In genomic region chr2:62431245-62431795, GRCm38 (mm10) we compare ENCODE assay signal across 38 mouse cellular contexts. TPM values are rescaled to one million over a fixed set of nuclear protein-coding genes. Genes with fewer than 3 reads are reported as not detected.
"Had no signal": no experiment of that assay in that cellular context is flagged by ENCODE, and none has a peak within 500 bp of the region (broad histone marks: within the 10 kb centered on the region; RNA-seq: fewer than 3 reads in every experiment).

No protein-coding gene starts in this region.

- H3K27ac ChIP-seq: gastrocnemius, adult 2 months; heart, adult 2 months; heart, embryonic 10.5 days; hindbrain, embryonic 10.5 days; hindbrain, embryonic 12.5 days; hindbrain, embryonic 14.5 days; layer of hippocampus, adult 2 months; limb, embryonic 13.5 days; limb, embryonic 15.5 days; liver, embryonic 12.5 days; liver, embryonic 14.5 days had no signal

- ATAC-seq: hindbrain, embryonic 16.5 days; inflammation-experienced regulatory T-cells, adult 6 months; intestine, postnatal 0 days; liver, embryonic 12.5 days had no signal

- H3K27me3 ChIP-seq: heart, embryonic 12.5 days; hindbrain, embryonic 12.5 days; limb, embryonic 13.5 days; limb, embryonic 15.5 days; liver, embryonic 12.5 days had no signal

- H3K9ac ChIP-seq: heart, embryonic 12.5 days; hindbrain, embryonic 12.5 days; hindbrain, embryonic 14.5 days; limb, embryonic 13.5 days; limb, embryonic 15.5 days; liver, embryonic 12.5 days; liver, embryonic 14.5 days had no signal

- H3K9me3 ChIP-seq: heart, embryonic 10.5 days; heart, embryonic 12.5 days; hindbrain, embryonic 10.5 days; hindbrain, embryonic 12.5 days; limb, embryonic 13.5 days; limb, embryonic 15.5 days; liver, embryonic 12.5 days had no signal

- DNase-seq: gastrocnemius, adult 2 months; gastrocnemius, postnatal 10 days; gastrocnemius, postnatal 25 days; heart, adult 2 months; heart, postnatal 10 days; heart, postnatal 4 days; kidney, adult 18-20 months; kidney, adult 8-10 months; kidney, postnatal 10 days; kidney, postnatal 25 days; kidney, postnatal 4 days; layer of hippocampus, adult 9-11 months; layer of hippocampus, postnatal 36 days; left cerebral cortex, postnatal 4 days; lung, adult 18-20 months had no signal

- H3K36me3 ChIP-seq: heart, embryonic 10.5 days; heart, embryonic 12.5 days; hindbrain, embryonic 10.5 days; hindbrain, embryonic 12.5 days; limb, embryonic 13.5 days; limb, embryonic 15.5 days; liver, embryonic 12.5 days had no signal

- H3K4me2 ChIP-seq: heart, embryonic 12.5 days; hindbrain, embryonic 12.5 days; hindbrain, embryonic 14.5 days; limb, embryonic 13.5 days; limb, embryonic 15.5 days; liver, embryonic 12.5 days had no signal

- H3K4me3 ChIP-seq: gastrocnemius, adult 2 months; heart, adult 2 months; heart, embryonic 10.5 days; heart, embryonic 12.5 days; hindbrain, embryonic 10.5 days; hindbrain, embryonic 12.5 days; layer of hippocampus, adult 2 months; limb, embryonic 13.5 days; limb, embryonic 15.5 days; liver, embryonic 12.5 days had no signal

- H3K4me1 ChIP-seq: heart, embryonic 10.5 days; heart, embryonic 12.5 days; hindbrain, embryonic 10.5 days; hindbrain, embryonic 12.5 days; limb, embryonic 13.5 days; limb, embryonic 15.5 days; liver, embryonic 12.5 days had no signal

RNA-seq across cellular contexts. Expression of gene Gcg, which starts 52.1 kb away (rescaled TPM):
- total RNA-seq: gastrocnemius, adult 2 months; gastrocnemius, postnatal 25 days; granulocyte monocyte progenitor cell, adult 5-6 weeks; heart, adult 2 months; heart, postnatal 10 days; heart, postnatal 25 days; heart, postnatal 4 days; layer of hippocampus, adult 2 months; layer of hippocampus, postnatal 36 days; left cerebral cortex, adult 18-20 months; left cerebral cortex, adult 8-10 months; left cerebral cortex, postnatal 25 days; liver, adult 2 months had no signal
- polyA plus RNA-seq: heart, adult 2 months; heart, embryonic 12.5 days; heart, embryonic 14.5 days; heart, embryonic 16.5 days; hindbrain, embryonic 10.5 days; hindbrain, embryonic 12.5 days; hindbrain, embryonic 14.5 days; kidney, embryonic 14.5 days; kidney, embryonic 16.5 days; limb, embryonic 15.5 days; liver, adult 2 months had no signal
